Mouse (Mus musculus) v-Abl transformed pro-B cells (cell line): Measurements from ENCODE around the gene Mptx2.
"Not testable (repeated sequence)": the region's sequence is repeated elsewhere in the genome, so short reads cannot be mapped to it uniquely, and the experiment has no call there.

ENCODE experiments used
- in situ Hi-C, 2 experiments: fragments of 400-800 bp; cut with MboI; formaldehyde crosslinking; loops; one replicate each; pipeline ENCODE4 v1.15.1; 2025; ENCODE audit not compliant: unreplicated experiment in 2 of 2

Gene Mptx2

DNA sequence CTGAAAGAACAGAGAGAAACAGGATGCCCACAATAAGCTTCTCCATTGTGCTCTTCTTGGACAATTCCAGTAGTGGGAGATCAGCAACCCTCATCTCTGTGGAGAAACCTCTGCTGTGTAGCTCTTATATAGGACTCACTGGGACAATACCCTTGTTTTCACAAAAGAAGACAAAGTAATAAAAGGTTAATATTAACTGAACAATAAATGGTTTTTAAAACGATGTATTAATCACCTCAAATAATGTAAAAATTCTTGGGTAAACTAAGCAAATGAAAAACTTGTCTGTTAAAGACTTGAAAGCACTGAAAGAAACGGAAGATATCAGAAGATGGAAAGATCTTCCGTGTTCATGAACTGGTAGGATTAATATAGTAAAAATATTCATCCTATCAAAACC lies at the start of gene Mptx2:
TSS of gene Mptx2 (minus strand) at position 101 of the 400 bp plus-strand sequence.
- in situ Hi-C loops = loop anchor here in 1 of 2 experiments (5.0 kb wide), 1 partner anchor 1055 kb away; the partner anchor contains the start of gene Mptx1

DNA sequence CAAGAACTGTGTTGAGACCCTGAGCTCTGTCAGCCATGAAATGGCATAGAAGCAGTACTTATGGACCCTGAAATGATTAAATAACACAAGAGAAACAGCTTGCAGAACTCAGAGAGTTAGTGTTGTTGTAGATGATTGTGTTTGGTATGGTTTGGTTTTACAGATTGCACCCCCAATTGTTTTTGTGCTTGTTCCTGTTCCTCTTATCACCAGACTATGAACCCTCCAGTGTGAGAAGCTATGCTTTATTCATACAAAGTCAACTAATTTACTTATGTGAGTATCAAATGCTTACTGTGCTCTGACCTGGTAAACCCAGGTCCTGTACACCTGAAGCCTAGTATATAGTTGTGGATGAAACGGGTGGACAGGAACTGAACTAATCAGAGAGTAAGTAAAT lies 49.0 kb upstream of the Mptx2 start:
- in situ Hi-C loops = loop anchor here in 1 of 2 experiments (10.0 kb wide), 2 partner anchors 922 to 1138 kb away; no protein-coding TSS in a partner anchor

DNA sequence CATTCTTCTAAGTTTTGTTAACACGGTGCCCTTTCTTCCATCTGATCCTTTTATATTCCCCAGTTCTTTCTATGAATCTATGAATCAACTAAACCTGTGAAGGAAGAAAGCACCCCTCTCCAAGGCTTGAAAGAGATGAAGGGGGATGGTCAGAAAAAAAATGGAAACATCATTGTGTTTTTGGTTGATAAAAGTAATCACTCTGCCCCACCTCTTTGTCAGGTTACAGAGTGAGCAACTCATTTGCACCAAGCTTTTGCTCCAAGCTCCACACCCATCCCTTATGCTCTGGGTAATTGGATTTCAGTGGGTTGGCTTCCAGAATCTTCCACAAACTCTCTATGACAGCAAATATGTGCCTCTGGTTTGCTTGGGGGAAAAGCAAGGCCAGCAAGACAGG lies 47.8 kb upstream of the Mptx2 start:
- in situ Hi-C loops = loop anchor here in 1 of 2 experiments (10.0 kb wide), 2 partner anchors 921 to 1139 kb away; no protein-coding TSS in a partner anchor

DNA sequence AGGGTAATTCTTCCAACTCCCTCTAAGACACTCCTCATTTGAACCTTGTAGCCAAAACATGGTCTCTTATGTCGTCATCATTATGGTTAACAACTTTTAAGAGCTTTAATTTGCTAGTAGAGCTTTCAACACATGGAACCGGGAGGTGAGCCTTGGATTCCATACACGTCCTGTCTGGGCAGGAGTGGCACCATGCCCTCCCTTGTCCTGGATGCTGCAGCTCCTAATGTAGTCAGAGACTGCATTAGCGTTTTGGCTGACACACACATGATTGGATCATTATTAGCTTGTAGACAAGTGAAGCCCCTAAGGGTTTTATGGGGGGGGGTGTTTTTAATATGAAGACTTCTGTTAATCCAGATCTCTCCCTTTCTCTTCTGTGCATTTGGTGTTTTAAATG lies 47.4 kb upstream of the Mptx2 start:
- in situ Hi-C loops = loop anchor here in 1 of 2 experiments (10.0 kb wide), 2 partner anchors 920 to 1140 kb away; no protein-coding TSS in a partner anchor

DNA sequence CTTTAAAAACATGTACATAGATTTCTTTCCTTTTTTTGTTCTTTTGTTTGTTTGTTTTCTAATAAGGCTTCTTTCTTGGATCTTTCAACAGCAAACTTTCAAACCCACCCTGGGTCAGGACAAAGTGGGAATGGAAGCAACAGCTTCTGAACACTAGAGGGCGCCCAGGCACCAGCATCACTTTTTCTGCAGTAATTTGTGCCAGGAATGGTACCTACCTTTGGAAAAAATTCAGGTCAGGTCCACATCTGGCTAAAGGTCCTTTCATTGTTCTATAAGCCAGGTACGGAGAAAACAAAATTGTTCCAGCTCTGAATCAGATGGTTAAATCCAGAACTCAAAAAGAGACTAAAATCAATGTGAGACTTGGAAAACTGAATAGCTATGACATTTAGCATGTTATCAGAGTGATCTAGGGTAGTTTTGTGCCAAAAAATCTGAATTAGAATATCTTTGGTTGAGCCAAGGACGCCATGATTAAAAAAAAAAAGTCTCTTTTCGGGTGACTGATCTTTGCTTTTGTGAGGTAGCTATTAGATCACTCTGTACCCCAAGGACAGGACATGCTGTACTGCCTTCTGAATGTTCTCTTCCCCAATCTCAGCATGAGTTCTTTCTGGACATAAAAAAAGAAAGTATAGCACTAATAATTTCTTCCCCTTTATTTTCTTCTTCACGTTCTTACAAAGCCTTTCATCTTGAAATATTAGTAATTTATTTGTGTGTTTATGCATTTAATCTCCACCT lies 46.4 kb upstream of the Mptx2 start:
- in situ Hi-C loops = loop anchor here in 1 of 2 experiments (10.0 kb wide), 2 partner anchors 919 to 1141 kb away; no protein-coding TSS in a partner anchor

DNA sequence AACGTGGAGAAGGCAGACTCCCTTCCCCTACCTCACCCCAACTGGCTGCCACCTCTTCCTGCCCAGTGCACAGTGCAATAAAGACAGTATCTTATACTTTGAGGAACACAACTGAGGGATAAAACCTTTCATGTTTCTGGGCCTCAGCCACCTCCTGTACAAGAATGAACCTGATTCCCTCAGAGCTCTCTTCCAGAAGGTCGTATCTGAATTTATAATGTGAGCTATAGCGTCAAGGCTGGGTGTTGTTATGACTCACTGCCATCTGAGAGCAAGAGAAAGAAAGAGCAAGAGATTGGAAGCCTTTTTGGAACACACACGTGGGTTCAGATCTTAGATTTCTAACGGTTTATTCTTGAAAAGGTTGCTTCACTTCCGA lies 44.7 kb upstream of the Mptx2 start:
- in situ Hi-C loops = loop anchor here in 1 of 2 experiments (10.0 kb wide), 2 partner anchors 917 to 1143 kb away; no protein-coding TSS in a partner anchor

DNA sequence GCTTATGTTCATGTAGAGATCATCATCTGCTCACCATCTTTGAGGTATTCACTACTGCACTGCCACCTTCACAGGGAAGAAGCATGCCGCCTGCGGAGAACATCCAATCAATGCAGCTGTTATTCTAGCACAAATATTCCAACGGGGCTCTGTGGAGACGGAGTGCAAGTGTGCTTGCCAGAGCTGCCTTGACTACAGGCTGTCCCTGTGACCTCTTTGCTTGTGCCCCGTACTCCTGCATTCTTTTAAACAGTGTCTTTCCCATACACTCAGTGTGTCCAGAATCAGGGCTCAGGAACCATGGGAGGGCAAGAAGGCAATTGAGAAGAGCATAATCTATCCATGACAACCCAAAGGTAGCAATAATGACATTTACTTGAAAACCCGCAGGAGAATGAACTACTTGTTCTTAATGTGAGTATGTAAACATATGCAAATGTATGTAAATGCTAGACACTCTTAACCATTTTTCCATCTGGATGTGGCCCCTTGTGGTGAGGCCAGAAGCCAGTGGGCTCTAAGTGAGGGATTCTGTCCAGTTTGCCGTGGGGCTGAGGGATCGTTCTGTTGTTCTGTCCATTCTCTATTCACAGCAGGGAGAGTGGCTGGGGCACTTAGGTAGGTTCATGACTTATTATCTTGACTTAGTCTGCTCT lies 44.1 kb upstream of the Mptx2 start:
- in situ Hi-C loops = loop anchor here in 1 of 2 experiments (10.0 kb wide), 2 partner anchors 917 to 1143 kb away; no protein-coding TSS in a partner anchor

DNA sequence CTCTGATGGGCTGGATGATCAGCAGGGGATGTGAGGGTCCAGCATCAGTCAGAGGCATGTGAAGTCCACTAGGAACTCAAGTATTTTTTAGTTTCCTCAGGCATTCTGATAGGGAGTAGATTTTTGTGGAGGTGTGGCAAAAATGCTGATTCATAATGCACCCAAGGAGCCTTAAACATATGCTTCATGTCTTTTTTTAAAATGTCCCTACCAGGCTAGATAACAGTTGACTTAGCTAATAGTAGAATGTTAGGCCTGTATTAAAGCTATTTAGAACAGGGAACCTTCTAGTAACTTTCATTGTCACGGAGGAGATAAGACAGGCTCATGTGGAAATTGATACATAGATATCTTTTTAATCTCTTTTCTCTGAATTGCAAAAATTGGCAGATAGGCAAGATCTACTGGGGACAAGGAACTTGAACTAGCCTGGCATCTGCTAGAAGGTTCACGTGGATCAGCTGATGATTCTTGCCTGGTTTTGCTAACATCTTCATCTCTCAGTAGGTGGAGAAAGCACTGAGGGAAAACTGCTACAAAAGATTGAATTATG lies 40.4 kb upstream of the Mptx2 start:
- in situ Hi-C loops = no loop called here

DNA sequence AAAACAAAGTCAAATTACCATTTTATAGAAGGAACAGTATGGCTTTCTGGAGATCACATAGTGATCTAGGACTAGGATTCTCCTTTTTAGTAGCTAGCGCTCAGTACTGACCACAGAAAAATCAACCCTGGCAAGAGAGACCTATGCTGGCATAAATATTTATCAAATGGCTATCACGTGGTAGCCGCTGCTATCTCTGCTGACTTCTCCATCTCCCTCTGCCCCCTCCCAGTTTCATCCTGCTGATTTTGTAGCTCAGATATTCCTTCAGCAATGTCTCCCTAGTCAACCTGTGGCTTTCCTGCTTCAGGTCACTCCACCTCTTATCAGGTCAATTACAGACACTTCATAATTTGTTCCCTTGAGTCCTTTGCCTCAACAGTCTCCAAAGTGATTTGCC lies 38.1 kb upstream of the Mptx2 start:
- in situ Hi-C loops = no loop called here

DNA sequence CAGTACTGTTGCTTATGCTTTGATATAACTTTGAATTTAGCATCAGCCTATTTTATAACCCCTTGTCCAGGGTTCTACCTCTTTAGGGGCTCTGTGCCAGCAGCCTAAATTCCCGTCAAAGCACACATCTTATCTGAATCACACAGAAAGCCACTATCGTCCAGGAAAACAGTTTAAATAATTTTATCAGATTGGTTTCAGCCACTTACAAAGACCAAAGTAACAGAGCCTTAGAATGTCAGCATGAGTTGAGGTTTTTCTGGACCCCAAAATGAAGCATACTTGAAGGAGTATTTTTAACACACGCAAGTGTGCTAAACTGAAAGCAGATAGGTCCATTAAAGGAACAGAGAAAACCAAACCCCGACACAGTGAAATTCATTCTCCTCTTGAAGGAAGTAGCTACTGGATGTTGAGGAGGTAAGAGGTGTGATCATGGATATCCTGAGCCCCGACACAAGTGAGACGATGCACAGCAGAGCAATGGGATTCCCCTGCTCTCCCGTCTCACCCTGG lies 36.0 kb upstream of the Mptx2 start:
- in situ Hi-C loops = not testable (repeated sequence)

DNA sequence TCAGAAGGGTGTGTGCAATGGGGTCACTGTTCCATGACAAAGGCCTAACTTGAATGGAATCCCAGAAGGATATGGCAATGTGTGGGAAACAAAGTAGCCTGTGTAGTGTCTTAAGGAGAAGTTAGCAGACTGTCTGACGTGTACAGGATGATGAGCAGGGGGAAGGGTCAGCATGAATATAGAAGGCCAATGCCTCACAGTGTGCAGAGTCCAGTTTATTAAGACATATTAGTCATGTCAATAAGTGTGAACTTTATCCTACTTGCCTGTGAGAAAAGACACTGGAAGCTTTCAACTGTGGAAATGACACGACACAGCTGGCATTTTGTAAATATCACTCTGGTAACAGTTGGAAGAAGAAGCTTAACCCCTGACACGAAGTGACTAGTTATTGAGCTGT lies 25.2 kb upstream of the Mptx2 start:
- in situ Hi-C loops = not testable (repeated sequence)

DNA sequence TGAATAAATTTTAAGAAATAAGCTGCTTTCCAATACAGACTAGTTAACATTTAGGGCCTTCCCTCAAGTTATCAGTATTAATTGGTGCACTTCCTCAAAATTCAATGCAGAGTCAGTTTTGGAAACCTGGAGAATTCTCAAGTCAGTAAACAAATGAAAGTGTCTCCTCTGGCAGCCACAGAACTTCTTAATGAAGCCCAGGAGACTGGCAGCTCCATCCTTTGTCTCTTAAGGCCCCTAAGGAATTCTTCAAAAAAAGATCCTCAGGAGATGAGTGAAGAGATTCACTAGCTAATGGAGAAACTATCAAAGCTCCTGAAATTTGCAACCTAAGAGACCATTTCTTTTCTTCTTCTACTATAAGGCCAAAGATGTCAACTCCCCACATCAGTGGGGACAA lies 11.9 kb downstream of the Mptx2 start, which contains the start of gene Olfr418:
TSS of gene Olfr418 (plus strand) at position 301 of the 400 bp plus-strand sequence.
- in situ Hi-C loops = no loop called here

DNA sequence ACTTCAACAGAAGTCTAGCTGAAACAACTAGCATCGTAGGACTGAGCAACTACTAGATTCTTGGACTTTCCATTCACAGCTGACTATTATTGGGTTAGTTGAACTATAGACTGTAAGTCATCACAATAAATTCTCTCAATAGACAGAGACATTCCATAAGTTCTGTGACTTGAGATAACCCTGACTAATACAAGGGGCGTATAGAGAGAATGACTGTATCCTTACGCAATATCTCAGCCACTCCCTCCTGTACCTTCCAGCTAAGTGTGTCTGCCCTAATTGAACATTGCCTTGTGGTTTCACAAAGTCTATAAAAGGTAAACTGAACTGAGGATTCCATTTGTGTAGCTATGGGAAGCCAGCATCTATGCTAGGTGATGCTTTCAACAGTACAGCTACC lies 27.7 kb downstream of the Mptx2 start:
- in situ Hi-C loops = no loop called here

DNA sequence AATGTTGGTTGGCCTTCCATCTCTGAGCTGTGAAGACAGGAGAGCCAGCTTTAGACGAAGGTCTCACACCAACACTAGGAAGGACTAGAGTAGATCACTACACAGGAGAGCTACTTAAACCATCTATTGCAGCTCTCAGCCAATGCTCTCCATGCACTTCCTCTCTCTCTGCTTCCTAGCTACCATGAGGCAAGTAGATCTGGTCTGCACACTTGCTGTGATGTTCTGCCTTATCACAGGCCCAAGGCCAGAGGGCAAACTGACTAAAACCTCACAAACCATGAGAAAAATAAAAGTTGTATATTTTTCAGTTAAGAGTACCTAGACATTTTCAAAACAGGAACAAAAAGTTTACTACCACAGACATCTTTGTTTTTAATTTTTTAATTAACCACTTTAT lies 40.6 kb downstream of the Mptx2 start:
- in situ Hi-C loops = loop anchor here (5.0 kb wide), 1 partner anchor 1115 kb away; no protein-coding TSS in a partner anchor

DNA sequence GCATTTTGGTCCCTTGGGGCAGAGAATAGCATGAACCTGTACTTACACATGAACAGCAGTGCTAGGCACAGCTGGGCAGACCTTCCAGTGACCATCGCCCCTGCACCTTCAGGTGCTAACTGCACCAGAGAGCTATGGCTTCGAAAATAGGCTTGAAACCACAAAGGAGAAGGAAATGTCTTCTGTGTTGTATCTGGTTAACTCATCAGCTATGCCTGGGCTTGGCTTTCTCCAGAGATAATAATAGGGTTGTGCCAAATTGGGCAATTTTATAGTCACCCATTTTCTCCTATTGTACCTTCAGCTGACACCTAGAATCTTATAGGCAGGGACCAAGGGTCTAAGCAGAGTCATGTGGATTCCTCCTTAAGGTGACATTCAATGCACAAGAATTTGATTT lies 50.5 kb downstream of the Mptx2 start, which contains the start of gene Fcer1a:
TSS of gene Fcer1a (minus strand) at position 134 of the 400 bp plus-strand sequence.
- in situ Hi-C loops = no loop called here
